Mouse (Mus musculus) thymus, adult 2 months (tissue): Measurements from ENCODE around the gene 1700067P10Rik.

Experiments
- CTCF ChIP-seq: fragments of 200-500 bp; IDR thresholded peaks from 2 replicates; pipeline ENCODE4 v1.5.1; 2012; ENCODE audit warnings: mild to moderate bottlenecking, control low read depth, low read length, moderate library complexity, borderline replicate concordance; ENCODE audit not compliant: control insufficient read depth, poor library complexity, insufficient read depth; ENCODE audit errors: extremely low read depth
- POLR2A ChIP-seq: fragments of 200-500 bp; IDR thresholded peaks from 2 replicates; pipeline ENCODE4 v1.6.1; 2012; ENCODE audit warnings: mild to moderate bottlenecking, low read length, control low read depth, moderate library complexity; ENCODE audit not compliant: control insufficient read depth, poor library complexity, insufficient read depth; ENCODE audit errors: extremely low read depth

- no peak for TF ChIP-seq CTCF
- TF ChIP-seq POLR2A = no peak
Measured at GRCm38 (mm10) chr17:48045631-48046030, 43.5 kb upstream of the 1700067P10Rik start.
